Mouse (Mus musculus) T-helper 17 cell (primary cell): ENCODE data around the gene Kcnh7.

Experiments used
- in situ Hi-C, 2 experiments: fragments of 300-600 bp; cut with MboI, MseI; formaldehyde crosslinking; loops; 1 replicate in 1 of 2; 2 replicates in 1 of 2; pipeline ENCODE4 v1.15.1; 2025; ENCODE audit warnings: high pct_unique_total_duplicates in 2 of 2

Gene Kcnh7

GRCm38 (mm10) chr2:63183563-63184545 is at the start of gene Kcnh7:
TSS of gene Kcnh7 (minus strand) at chr2:63184287.
- in situ Hi-C loops = no loop called here

- in situ Hi-C loops = no loop called here
Measured at GRCm38 (mm10) chr2:63207435-63207834, 23.3 kb upstream of the Kcnh7 start.

GRCm38 (mm10) chr2:63186014-63186413 is 1.9 kb upstream of the Kcnh7 start:
- in situ Hi-C loops = no loop called here

- in situ Hi-C loops = no loop called here
Measured at GRCm38 (mm10) chr2:63184551-63185430, 704 bp upstream of the Kcnh7 start.

GRCm38 (mm10) chr2:63153701-63154100 is 30.4 kb downstream of the Kcnh7 start:
- in situ Hi-C loops = no loop called here

- in situ Hi-C loops = no loop called here
Measured at GRCm38 (mm10) chr2:63127762-63128516, 56.1 kb downstream of the Kcnh7 start.

- in situ Hi-C loops = loop anchor here in 1 of 2 experiments (25.0 kb wide), 1 partner anchor 1117 kb away; no protein-coding TSS in a partner anchor
Measured at GRCm38 (mm10) chr2:63120316-63120715, 63.8 kb downstream of the Kcnh7 start.

GRCm38 (mm10) chr2:63117209-63118193 is 66.6 kb downstream of the Kcnh7 start:
- in situ Hi-C loops = loop anchor here in 1 of 2 experiments (25.0 kb wide), 1 partner anchor 1120 kb away; no protein-coding TSS in a partner anchor

GRCm38 (mm10) chr2:63105971-63106370 is 78.1 kb downstream of the Kcnh7 start:
- in situ Hi-C loops = loop anchor here in 1 of 2 experiments (25.0 kb wide), 1 partner anchor 1131 kb away; no protein-coding TSS in a partner anchor

- in situ Hi-C loops = loop anchor here in 1 of 2 experiments (25.0 kb wide), 1 partner anchor 1138 kb away; no protein-coding TSS in a partner anchor
Measured at GRCm38 (mm10) chr2:63099676-63100075, 84.4 kb downstream of the Kcnh7 start.

GRCm38 (mm10) chr2:63091775-63092174 is 92.3 kb downstream of the Kcnh7 start:
- in situ Hi-C loops = no loop called here

GRCm38 (mm10) chr2:63090447-63090846 is 93.6 kb downstream of the Kcnh7 start:
- in situ Hi-C loops = no loop called here

- in situ Hi-C loops = no loop called here
Measured at GRCm38 (mm10) chr2:63058386-63058785, 125.7 kb downstream of the Kcnh7 start.

- in situ Hi-C loops = no loop called here
Measured at GRCm38 (mm10) chr2:63049884-63050283, 134.2 kb downstream of the Kcnh7 start.

GRCm38 (mm10) chr2:63039718-63040117 is 144.4 kb downstream of the Kcnh7 start:
- in situ Hi-C loops = no loop called here

- in situ Hi-C loops = loop anchor here in 1 of 2 experiments (10.0 kb wide), 1 partner anchor 1110 kb away; no protein-coding TSS in a partner anchor
Measured at GRCm38 (mm10) chr2:63014909-63015308, 169.2 kb downstream of the Kcnh7 start.

- in situ Hi-C loops = no loop called here
Measured at GRCm38 (mm10) chr2:63009141-63009540, 174.9 kb downstream of the Kcnh7 start.

GRCm38 (mm10) chr2:63002784-63003183 is 181.3 kb downstream of the Kcnh7 start:
- in situ Hi-C loops = no loop called here

- in situ Hi-C loops = no loop called here
Measured at GRCm38 (mm10) chr2:62997692-62998091, 186.4 kb downstream of the Kcnh7 start.

GRCm38 (mm10) chr2:62988616-62989015 is 195.5 kb downstream of the Kcnh7 start:
- in situ Hi-C loops = no loop called here
